Mouse (Mus musculus) embryonic facial prominence, embryonic 12.5 days (tissue): ENCODE data around the gene Incenp. TPM values are rescaled to one million over a fixed set of nuclear protein-coding genes. Genes with fewer than 3 reads are reported as not detected.
"Not testable (repeated sequence)": the region's sequence is repeated elsewhere in the genome, so short reads cannot be mapped to it uniquely, and the experiment has no call there.

Source experiments
- ATAC-seq: fragments of 200-750 bp; cut with Nextera tagmentation; 2 replicates; pipeline ENCODE4 v1.8.0; 2017; ENCODE audit not compliant: insufficient number of reproducible peaks, insufficient read depth, low FRiP score, low TSS enrichment
- H3K27ac ChIP-seq: fragments of 300-500 bp; sonication (generic); 2 replicates; pipeline ENCODE4 v1.5.1; 2016; ENCODE audit warnings: mild to moderate bottlenecking
- H3K27me3 ChIP-seq: fragments of 300-500 bp; sonication (generic); 2 replicates; pipeline ENCODE4 v1.6.1; 2016; ENCODE audit warnings: mild to moderate bottlenecking, moderate library complexity
- H3K36me3 ChIP-seq: fragments of 300-500 bp; sonication (generic); 2 replicates; pipeline ENCODE4 v1.6.1; 2016; ENCODE audit warnings: mild to moderate bottlenecking
- H3K4me1 ChIP-seq: fragments of 300-500 bp; sonication (generic); 2 replicates; pipeline ENCODE4 v1.6.1; 2016
- H3K4me2 ChIP-seq: fragments of 300-500 bp; sonication (generic); replicated peaks from 2 replicates; pipeline ENCODE4 v1.6.1; 2016; ENCODE audit warnings: mild to moderate bottlenecking, moderate library complexity
- H3K4me3 ChIP-seq: fragments of 300-500 bp; sonication (generic); 2 replicates; pipeline ENCODE4 v1.5.1; 2016; ENCODE audit warnings: mild to moderate bottlenecking
- H3K9ac ChIP-seq: fragments of 300-500 bp; sonication (generic); 2 replicates; pipeline ENCODE4 v1.6.1; 2016; ENCODE audit warnings: mild to moderate bottlenecking, moderate library complexity
- H3K9me3 ChIP-seq: fragments of 300-500 bp; sonication (generic); 2 replicates; pipeline ENCODE4 v1.6.1; 2016; ENCODE audit warnings: mild to moderate bottlenecking, moderate library complexity
- WGBS: fragments of 180-500 bp; shearing (Covaris S2); methylation state at CpG from one replicate; pipeline ENCODE4 v1.1.7; 2016; 5-methylcytosine and 5-hydroxymethylcytosine counted together
- microRNA-seq: library from miRNA; unstranded; fragments of <30 nt; microRNA quantifications from one replicate; pipeline ENCODE4, GENCODE M21; 2017
- polyA plus RNA-seq: library from polyadenylated mRNA; unstranded; fragments of >200 nt; fragmentation: Nextera tagmentation; extraction: Ambion mirVana; gene quantifications from 2 replicates; pipeline ENCODE4 v1.2.1, GENCODE M21; 2016

Gene Incenp
- polyA plus RNA-seq, 1 experiment from 2014 or later, result 132 TPM

GRCm38 (mm10) chr19:9864856-9865255 lies 34.5 kb downstream of the Incenp start:
- H3K36me3 ChIP-seq, result no peaks in the 10 kb centered on the region; the same call in 1 of the 2 replicates
- no peak for ATAC-seq
- no peaks in the 10 kb centered on the region for H3K27me3 ChIP-seq
- H3K27ac ChIP-seq, result no peak overlapping the region
- WGBS, result 73% methylated on average over 1 of the region's 1 CpGs
- H3K4me1 ChIP-seq, result no peaks in the 10 kb centered on the region
- no peaks in the 10 kb centered on the region for H3K9me3 ChIP-seq
- H3K4me2 ChIP-seq, result no peak overlapping the region
- H3K4me3 ChIP-seq, result no peak overlapping the region
- no peak overlapping the region for H3K9ac ChIP-seq

GRCm38 (mm10) chr19:9860821-9861220 lies 38.5 kb downstream of the Incenp start:
- H3K9me3 ChIP-seq, H3K9ac ChIP-seq, ATAC-seq, H3K4me1 ChIP-seq, H3K4me2 ChIP-seq, H3K27me3 ChIP-seq, H3K36me3 ChIP-seq, H3K27ac ChIP-seq, H3K4me3 ChIP-seq: not testable (repeated sequence)
- 92% methylated on average over 2 of the region's 3 CpGs for WGBS

- H3K4me1 ChIP-seq, H3K36me3 ChIP-seq, H3K9ac ChIP-seq, H3K27ac ChIP-seq, H3K4me2 ChIP-seq, ATAC-seq, H3K9me3 ChIP-seq, H3K27me3 ChIP-seq, H3K4me3 ChIP-seq: not testable (repeated sequence)
- WGBS, result 66% methylated on average over 3 of the region's 3 CpGs
These were observed 49.8 kb downstream of the Incenp start for GRCm38 (mm10) chr19:9849368-9850075.

- Histone ChIP-seq H3K9me3 (no peaks in the 10 kb centered on the region), H3K36me3 (no peaks in the 10 kb centered on the region), H3K4me1 (no peaks in the 10 kb centered on the region), H3K4me2 (no peak within 1 kb of the TSS), H3K27me3 (no peaks in the 10 kb centered on the region), H3K4me3 (no peak within 1 kb of the TSS), H3K27ac (no peak within 1 kb of the TSS), H3K9ac (no peak within 1 kb of the TSS)
- WGBS, result 83% methylated on average over 2 of the region's 2 CpGs
- no peak for ATAC-seq
These were observed 52.1 kb downstream of the Incenp start, which contains the start of gene Scgb2a2 for GRCm38 (mm10) chr19:9847262-9847661. Scgb2a2 (plus strand) TSS chr19:9847562.

- Histone ChIP-seq H3K27me3 (no peaks in the 10 kb centered on the region), H3K36me3 (no peaks in the 10 kb centered on the region), H3K4me1 (no peaks in the 10 kb centered on the region), H3K4me3 (no peak overlapping the region), H3K9me3 (no peaks in the 10 kb centered on the region), H3K27ac (no peak overlapping the region), H3K9ac (no peak overlapping the region), H3K4me2 (no peak overlapping the region)
- WGBS, result 58% methylated on average over 2 of the region's 2 CpGs
- no peak for ATAC-seq
These were observed 62.0 kb downstream of the Incenp start for GRCm38 (mm10) chr19:9837341-9837715.

- Histone ChIP-seq H3K4me2 (peak overlapping the region; percentile 17; the same call in 1 of the 2 replicates), H3K4me3 (peak overlapping the region; percentile 25; the same call in 1 of the 2 replicates)
- peak; percentile 64 for ATAC-seq
- not testable (repeated sequence) for H3K36me3 ChIP-seq, H3K9ac ChIP-seq, H3K4me1 ChIP-seq, H3K27me3 ChIP-seq, H3K27ac ChIP-seq, H3K9me3 ChIP-seq
- 22% methylated on average over 20 of the region's 21 CpGs for WGBS
These were observed 62.6 kb downstream of the Incenp start for GRCm38 (mm10) chr19:9836581-9837340.

Small RNA genes lying within 50 kb of the gene (microRNA-seq; reads per million reads assigned to microRNA genes)
- not detected for gene Gm22369
- gene Gm24484, result not detected

Other genes with a start within 250 kb of the Incenp start
- gene Scgb2a2, start 52.0 kb downstream of the Incenp start, polyA plus RNA-seq, result not detected in 2 replicates
- gene Fth1, start 81.0 kb upstream of the Incenp start, polyA plus RNA-seq, result 1,511 and 1,518 TPM in 2 replicates
- gene Best1, start 102.1 kb upstream of the Incenp start, polyA plus RNA-seq, result 1.7 and 1.8 TPM in 2 replicates
- gene Rab3il1, start 102.1 kb upstream of the Incenp start, polyA plus RNA-seq, result 48.0 and 50.0 TPM in 2 replicates
- 10.1 and 10.2 TPM in 2 replicates for gene Fads3, start 142.0 kb upstream of the Incenp start, polyA plus RNA-seq
- gene Fads2, start 202.2 kb upstream of the Incenp start, polyA plus RNA-seq, result 123 and 125 TPM in 2 replicates